Mouse (Mus musculus) left cerebral cortex, postnatal 4 days (tissue): ENCODE results near the gene Fryl. TPM values are rescaled to one million over a fixed set of nuclear protein-coding genes. Genes with fewer than 3 reads are reported as not detected.

Experiments used
- DNase-seq: peaks from one replicate; pipeline ENCODE4 v3.0.0-alpha.2; 2022
- intact Hi-C: fragments of 180-260 bp; cut with DNase I; formaldehyde crosslinking; loops from one replicate; pipeline ENCODE4 v1.15.1; 2025
- total RNA-seq, 2 experiments: library from RNA; stranded (reverse); gene quantifications; 2 replicates each; pipeline ENCODE4 v1.2.3; 2021

Fryl gene
- total RNA-seq, 2 experiments from 2014 or later = 69.6 to 81.4 TPM

DNA sequence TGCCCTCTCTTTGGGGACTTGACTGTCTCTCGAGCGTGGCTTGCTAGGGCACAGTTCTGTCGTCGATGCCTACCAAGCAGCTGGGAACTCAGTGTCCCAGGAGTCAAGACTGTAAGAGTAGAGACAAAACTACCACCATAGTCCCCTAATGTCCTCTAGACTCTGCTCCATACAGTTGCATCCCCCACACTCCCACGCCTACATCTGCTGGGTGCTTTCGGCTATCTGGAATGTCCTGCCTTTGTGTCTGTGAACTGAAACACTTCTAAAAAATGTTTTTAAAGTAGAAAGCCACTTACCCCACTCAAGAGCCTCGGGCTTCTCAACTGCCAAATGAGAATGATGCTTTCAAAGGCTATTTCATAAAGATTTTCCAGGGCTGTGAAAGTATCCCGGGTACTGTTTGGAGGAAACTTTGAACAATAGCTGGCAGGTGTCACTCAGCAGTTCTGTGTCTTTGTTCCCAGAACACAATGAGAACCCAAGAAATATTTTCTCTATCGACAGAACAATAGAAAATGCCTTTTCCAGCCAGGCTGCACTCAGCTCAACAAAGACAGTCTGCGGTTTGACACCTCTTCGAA, 28.8 kb downstream of the Fryl start:
- DNase-seq = no peak
- intact Hi-C loops = no loop called here

DNA sequence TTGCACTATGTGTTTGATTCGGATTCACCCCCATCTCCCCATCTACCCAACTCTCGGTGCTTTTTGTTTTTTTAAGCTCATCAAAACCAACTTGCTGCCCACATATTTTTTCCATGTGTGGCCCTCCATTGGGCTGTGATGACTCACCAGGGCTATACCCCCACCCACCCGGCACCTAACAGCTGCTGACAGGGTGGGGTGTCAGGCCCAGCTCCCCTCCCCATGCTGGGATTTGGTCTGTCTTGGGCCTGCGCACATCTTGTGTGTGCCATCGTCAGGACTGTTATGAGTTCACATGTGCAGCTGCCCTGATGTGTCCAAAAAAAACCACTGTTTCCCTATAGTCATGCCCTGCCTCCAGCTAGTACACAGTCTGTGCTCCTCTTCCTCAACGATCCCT, 33.4 kb downstream of the Fryl start:
- intact Hi-C loops = no loop called here
- DNase-seq = no peak

DNA sequence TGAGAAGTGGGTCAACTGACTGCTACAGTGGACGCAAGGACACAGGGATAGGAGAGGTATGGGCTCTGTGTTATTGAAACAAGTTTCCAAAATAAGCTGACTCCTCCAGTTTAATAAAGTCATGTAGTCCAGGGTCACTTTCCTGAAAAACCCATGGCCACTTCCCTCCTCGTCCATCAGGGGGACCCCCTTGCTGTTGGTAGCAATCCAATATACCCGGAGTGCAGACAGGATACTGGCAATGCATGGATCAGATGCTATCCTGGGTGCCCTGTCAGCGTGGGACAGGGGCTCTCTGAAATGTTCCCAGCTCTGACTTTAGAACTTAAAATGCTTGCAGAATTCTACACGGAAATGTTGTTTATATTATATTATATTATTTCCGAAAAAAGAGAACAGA, 34.0 kb downstream of the Fryl start:
- intact Hi-C loops = no loop called here
- peak; percentile 31 for DNase-seq

DNA sequence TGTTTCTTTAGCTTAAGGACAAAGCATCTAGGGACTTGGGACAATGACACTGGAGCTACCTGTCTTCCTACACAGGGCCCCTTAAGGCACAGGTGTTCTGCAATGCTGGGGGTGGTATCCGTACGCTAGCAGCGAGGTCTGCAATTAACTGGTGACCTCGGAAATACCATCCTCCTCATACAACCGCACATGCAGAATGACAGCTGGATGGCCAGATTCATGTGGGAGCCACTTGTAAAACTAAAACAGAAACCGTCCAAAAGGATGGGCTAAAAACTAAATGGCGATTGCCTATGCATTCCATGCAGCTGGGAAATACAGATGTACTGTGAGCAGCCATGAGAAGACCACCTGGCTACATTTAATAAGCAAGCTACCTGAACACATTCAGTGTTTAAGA, 34.6 kb downstream of the Fryl start:
- no peak for DNase-seq
- intact Hi-C loops = no loop called here

DNA sequence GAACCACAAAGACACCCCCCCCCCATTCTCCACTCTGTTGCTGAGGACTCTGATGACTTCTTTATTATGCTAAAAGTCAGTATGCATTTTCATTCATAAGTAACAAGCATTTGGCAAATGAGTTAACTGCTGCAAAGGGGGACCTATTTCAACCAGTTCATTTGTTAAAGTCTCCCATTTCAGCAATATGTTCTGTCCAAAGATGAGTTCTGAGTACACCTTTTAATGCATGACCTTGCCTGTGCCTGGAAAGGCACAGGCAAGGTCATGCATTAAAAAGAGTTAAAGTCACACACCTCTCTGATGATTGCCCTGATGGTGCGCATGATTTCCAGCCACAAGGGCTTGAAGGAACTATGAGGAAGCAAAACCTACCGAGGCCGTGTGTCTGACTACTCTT, 36.7 kb downstream of the Fryl start:
- no peak for DNase-seq
- intact Hi-C loops = no loop called here

DNA sequence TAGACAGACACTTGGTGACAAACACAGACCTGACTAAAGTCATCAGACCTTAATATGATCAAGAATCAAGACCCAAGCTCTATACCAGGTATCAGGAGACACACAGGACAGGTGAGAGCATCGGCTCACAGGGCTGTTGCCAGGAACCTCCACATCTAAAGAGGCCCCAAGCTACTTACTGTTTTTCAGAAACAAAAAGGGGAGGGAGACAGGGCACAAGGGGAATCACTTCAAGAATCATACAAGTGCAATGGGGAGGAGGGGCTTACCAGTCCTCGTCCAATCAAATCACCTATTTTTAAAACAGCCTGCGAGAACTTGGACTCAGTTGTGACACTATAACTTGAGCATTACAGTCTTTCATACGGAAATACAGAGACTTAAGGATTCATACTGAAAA, 38.4 kb downstream of the Fryl start:
- DNase-seq = no peak
- intact Hi-C loops = no loop called here

DNA sequence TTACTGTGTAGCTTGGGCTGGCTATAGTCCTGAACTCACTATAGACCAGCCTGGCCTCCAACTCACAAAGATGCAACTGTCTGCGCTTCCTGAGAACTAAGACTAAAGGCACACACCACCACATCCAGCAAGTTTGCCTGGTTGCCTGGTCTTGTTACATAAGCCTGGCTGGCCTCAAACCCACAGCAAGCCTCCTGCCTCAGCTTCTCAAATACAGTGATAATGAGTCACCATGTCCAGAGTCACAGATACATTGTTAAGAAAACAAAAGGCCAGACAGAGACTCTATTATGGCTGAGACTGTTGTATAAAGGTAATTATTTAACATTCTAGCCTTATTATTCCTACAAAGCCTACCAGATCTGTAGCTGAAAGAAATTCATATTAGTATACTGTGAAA, 39.3 kb downstream of the Fryl start:
- DNase-seq = no peak
- intact Hi-C loops = no loop called here

DNA sequence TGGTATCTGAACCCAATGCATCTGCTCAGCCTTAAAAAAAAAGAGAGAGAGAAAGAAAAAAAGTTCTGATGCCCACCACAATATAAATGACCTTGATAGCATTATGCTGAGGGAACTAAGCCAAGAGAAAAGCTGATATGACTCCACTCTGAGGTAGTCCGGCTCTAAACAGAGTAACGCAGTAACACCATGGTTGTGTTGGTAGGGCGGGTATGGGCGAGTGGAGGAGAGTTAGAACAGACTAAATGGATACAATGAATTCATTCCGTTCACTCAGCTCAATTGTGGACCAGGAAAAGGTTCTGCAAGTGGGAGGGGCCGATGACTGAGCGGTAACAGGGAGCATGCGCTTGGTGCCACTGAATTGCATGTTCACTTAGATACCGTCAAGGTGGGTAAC, 40.4 kb downstream of the Fryl start:
- no peak for DNase-seq
- intact Hi-C loops = no loop called here

DNA sequence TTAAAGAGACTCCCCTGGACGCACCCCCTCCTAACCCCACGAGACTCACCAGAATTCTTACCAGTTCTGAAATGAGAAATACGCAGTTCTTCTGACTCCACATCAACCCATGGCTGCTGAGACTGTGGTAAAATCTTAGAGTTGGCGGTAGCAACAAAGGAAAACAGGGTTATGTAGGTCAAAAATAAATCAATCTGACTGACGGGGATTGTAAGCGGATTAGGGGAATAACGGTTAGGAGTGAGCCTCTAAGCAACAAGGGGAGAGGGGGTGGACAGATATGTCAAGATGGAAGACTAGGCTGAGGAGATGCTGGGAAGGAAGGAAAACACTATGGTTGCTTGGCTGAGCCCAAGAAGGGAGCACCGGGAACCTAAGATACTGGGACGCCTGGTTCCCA, 44.0 kb downstream of the Fryl start:
- no peak for DNase-seq
- intact Hi-C loops = no loop called here

DNA sequence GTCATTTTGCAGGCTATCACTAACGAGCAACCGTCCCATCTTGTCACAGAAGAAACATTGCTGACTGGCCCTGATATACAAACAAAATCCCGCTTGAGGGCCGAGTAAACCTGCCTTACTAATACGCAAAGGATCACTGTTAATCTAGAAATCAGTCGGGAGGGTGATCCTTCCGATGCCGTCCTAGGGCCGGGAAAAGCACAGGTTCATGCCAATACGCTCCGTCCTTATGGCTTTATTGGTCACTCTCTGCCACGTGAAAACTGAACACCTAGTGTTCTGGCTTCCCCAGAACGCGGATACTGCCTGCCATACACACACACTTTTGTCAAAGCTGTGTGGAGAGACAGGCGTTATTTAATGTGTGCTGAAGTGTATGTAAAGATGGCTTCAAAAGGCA, 44.5 kb downstream of the Fryl start:
- intact Hi-C loops = no loop called here
- no peak for DNase-seq

DNA sequence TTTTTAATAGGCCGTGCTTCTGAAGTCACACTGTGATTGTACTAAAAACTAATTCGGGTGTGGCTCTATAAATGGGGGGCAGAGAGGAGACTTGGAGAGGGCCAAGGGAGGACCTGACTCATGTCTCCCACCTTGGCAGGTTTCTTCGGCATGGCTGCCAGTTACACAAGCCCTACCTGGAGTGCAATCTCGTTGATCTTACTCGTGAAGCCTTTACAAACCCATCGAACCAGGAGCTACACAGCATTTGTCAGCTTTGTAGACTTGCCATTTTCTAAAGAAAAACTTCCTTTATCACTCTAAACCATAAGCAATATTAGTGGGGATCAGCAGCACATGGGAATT, 45.5 kb downstream of the Fryl start:
- no peak for DNase-seq
- intact Hi-C loops = no loop called here

DNA sequence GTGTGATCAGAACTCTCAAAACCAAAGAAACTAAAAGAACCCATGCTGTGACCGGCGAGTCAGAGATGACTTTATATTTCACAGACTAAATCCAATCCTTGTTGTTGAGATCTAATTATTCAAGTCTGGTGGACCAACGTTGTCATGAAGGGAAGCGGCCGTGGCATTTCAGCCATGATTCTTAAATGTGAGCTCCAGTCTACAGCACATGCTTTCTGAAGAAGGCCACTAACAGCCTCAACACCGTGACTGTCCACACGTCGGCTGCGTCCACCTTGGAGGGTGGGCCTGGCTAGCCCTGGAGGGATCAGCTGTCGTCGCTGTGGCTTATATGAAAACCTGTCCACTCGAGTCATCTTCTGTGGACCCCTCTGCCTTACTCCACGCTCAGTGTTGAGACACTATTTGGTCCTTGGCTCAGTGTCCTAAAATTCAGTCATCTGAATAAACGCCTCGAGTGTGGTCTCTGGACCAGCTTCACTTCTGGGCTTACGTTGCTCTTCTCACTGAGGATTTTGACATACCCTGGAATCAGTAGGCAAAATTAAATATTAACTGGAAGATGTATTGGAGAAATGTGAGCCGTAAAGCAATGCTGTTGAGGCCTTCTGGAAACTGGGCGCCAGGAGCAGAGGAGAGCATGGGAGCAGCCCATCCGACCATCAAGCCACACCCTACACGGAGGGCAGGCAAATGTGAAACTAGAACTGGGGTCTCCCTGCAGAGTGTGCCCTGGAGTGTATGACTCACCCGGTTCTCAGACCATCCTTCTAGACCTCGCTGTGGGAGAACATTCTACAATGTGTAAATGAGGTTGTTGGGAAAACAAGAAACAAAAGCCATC, 46.1 kb downstream of the Fryl start:
- intact Hi-C loops = no loop called here
- peak; percentile 28 for DNase-seq

DNA sequence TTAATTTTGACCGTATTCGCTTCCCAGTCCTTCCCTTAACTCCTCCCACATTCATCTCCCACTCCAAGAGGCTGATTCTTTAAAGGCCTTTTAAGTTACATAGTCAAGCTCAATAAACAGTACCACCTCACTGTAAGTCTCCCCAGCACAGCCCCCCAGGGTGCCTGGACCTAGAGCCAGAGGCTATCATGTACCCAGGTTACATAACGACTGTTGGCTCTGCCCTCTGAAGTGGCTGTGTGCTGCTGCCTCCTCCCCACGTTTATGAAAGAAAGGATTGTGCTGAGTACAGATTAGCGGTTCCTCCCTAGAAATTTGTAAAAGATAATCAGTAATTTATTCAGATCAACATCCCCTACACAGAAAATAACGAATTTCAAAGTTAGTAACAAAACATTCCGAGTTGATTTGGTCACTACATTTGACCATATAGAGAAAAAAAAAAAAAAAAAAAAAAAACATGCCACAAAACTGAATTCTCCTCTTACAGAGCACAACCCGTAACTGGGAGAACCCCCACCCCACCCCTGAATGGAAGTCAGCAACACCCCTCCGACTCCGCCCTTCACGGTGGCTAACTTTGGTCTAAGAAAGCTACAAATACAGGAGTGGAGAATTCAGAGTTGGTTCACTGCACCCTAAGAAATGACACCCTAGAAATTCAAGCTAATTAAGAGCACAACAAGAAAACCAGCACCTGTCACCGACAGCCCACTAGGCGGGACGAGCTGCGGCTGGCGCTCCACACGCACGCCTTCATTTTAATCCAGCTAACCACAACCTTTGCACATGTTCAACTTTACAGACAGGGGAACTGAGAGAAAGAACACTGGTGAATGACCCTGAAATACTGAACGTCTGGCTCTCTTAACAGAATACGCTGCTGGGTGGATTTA, 47.0 kb downstream of the Fryl start:
- intact Hi-C loops = no loop called here
- no peak for DNase-seq

DNA sequence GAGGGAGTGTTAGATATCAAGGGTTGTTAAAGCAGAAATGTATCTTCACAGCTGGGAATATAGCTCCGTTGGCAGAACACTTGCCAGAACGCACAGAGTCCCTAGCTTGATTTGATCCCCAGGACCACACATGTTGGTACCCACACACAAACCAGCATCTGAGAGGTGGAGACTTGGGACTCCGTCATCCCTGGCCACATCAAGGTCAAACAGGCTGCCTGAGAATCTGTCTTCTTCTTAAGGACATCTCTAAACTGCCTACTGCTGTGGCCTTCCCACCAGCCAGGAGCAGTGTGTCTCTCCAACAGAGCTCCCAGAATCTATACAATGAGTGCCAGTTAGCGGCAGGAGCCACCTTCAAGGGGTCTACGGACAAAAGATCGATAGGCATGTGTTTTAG, 47.8 kb downstream of the Fryl start:
- no peak for DNase-seq
- intact Hi-C loops = no loop called here

DNA sequence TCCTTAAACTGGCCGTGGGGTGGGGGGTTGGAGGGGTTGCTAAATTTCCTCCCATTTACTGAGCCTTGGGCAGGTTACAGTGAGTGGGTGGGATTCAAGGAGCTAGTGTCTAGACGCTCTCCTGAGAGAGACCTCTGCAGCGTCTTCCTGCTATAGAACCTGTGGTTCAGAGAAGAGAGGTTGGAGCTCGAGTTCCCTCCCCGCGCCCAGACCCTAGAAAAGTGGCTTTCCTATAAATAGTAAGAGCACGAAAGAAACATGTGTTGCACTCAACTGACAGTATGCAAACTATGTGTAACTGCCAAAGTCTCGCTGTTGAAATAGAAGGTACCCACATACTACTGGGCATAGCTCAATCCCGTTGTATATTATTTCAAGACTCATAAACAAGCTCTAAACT, 49.7 kb downstream of the Fryl start:
- intact Hi-C loops = no loop called here
- no peak for DNase-seq

DNA sequence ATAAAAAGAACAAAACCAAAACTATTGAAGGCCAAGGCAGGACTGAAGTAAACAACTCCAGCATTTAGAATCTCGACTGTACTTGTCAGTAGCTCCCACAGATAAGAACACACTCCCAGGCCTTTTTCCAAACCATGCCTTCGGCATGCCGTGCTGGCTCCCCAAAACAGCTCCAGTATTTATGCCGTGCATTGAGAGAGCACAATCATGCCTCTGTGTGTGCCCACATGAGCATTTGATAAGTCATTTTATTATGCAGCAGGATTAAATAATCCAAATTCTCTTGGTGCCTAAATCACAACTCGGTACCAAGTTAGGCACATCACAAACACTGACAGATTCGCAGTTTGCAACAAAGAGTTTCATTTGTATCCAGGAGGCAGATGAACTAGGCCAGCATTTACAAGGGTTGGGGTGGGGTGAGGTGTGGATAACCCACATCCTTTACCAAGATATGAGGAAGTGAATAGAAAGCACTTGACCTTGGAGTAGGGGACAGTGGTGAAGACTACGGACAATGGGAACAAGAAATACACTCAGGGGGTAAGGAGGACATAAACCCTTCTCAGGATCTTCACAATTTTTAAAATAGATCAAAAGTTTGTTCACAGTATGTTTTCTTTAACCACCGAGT, 50.3 kb downstream of the Fryl start:
- intact Hi-C loops = no loop called here
- no peak for DNase-seq

DNA sequence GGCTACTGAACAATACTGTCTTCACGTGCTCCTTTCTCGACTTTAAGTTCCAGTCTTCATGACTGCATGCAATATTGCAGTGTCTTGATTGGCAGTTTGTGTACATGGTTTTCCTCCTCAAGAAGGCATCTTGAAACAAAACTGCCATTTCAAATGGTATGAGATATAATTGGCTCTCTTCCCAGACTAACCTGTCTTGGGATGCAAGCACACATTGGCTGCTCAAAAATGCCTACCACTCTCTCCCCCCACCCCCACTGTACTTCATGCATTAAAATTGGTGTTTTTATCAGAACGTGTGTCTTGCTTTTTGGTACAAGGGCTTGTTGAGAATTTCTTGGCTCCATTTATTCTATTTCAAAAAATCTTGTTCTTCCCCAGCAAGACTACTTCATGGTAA, 51.4 kb downstream of the Fryl start:
- no peak for DNase-seq
- intact Hi-C loops = no loop called here

DNA sequence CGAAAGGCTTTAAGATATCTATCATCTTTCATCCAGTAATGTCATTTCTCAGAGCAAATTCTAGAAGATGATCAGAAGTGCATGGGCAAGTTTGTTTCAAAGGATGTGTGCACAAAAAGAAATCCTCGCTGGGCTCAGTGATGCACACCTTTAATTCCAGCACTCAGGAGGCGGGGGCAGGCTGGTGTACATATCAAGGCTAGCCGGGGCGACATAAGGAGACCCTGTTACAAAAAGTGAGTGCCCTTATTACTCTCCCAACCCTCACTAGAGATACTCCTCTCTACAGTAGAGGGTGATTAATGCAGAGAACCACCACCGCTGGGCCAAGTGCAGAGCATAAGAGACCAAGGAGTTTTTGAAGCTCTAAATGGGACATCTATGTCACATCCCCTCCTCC, 53.9 kb downstream of the Fryl start:
- DNase-seq = no peak
- intact Hi-C loops = no loop called here

DNA sequence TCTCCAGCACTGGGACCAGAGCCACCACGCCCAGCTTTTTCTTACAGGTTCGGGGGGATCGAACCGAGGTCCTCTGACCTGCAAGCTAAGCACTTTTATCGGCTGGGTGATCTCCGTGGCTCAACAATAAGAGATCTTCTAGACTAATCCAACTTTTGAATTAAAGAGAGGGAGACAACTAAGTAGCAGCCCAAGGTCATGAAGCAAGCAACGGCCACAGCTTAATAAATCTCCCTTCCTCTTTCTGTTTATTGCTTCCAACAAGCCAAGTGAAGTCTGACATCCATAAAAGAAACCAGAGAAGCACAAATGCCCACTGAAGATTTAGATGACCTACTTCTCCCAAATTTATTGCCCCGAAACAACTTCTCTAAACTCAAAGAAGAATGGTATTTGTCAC, 54.3 kb downstream of the Fryl start:
- no peak for DNase-seq
- intact Hi-C loops = no loop called here

DNA sequence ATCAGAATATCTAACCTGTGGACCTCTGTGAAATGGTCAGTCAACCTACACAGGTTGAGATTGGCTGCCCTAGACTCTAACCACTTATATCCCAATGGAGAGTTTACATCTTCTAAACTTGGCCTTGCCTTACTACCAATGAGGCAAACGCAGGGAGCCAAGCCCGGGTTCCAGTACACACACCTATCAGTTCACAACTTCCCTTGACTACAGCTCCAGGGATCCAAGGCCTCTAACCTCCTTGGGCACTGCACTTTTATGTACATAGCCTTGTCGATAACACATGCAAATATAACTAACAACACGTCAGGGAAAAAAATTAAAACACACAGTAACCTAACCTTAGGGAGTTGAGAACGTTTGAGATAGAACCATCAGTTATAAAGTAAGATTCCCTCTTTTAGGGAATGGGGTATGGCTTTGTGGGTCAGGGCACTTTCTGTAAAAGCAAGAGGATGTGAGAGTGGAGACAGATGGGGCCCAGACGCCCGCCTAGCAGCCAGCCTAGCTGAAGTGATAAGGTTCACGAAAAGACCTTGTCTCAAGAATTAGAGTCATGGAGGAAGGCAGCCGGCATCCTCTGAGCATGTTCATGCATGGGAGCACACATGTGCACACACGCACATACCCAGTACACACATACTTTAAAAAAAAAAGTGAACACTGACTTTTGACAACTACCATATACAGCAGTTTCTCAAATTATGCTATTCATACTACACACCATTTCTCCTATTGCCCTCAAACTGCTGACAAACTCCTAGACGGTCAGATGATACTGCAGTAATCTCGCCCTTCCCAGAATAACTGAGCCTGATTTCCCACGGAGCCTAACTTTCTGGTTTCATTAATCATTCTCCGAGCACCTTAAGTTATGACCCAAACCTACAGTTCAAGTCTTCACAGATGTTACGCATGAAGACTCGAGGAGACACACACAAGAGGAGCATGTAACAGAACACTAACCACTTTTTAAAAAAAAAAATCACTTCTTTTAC, 55.7 kb downstream of the Fryl start:
- no peak for DNase-seq
- intact Hi-C loops = no loop called here
